Mouse (Mus musculus) heart, postnatal 25 days (tissue): ENCODE data around the gene Pnkp. TPM values are rescaled to one million over a fixed set of nuclear protein-coding genes. Genes with fewer than 3 reads are reported as not detected.

ENCODE experiments used
- DNase-seq: peaks from one replicate; pipeline ENCODE4 v3.0.0; 2022; ENCODE audit warnings: low spot score
- intact Hi-C: fragments of 180-260 bp; cut with DNase I; formaldehyde crosslinking; loops from one replicate; pipeline ENCODE4 v1.15.1; 2025
- total RNA-seq, 2 experiments: library from RNA; stranded (reverse); gene quantifications; 2 replicates each; pipeline ENCODE4 v1.2.3; 2021

The Pnkp gene
- total RNA-seq, 2 experiments from 2014 or later, result 16.0 to 16.6 TPM

DNA sequence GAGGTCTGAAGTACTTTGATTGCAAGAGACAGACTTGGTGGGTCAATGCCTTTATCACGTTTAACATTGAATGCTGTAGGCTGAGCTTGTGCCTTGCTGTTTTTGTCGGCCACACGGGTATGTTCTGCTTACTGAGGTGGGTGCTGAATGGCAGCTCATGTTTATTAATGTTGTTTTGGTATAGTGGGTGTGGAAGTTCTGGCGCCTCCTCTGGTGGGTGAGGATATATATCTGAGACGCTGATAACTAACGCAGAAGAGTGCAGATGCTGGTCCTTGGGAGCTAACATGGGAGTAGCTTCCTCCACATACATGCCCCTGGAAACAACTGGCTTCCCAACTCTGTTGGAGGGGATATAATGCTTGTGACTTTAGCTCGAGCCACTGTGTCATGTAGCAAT is 33.5 kb upstream of the Pnkp start:
- intact Hi-C loops, result loop anchor here (10.0 kb wide), 1 partner anchor 169 kb away; no protein-coding TSS in a partner anchor
- DNase-seq, result no peak

DNA sequence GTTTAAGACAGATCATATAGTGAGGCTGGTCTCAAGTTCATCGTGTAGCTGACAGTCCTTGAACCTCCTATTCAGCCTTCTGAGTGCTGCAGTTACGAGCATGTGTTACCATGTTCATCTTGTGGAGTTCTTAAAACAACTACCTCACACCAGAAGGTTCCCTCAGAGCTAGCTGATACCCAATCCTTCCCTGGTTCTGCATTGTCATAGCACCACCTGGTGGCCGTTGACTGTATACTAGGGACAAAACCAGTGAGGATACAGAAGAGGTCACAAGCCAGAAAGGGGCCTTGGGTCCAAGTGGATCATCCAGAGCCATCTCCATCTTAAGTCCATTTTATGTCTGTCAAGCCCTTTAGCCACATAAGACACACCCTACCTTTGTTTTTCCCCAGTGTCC is 32.1 kb upstream of the Pnkp start:
- DNase-seq, result no peak
- intact Hi-C loops, result loop anchor here (2.0 to 10.0 kb wide), 2 partner anchors 100 to 170 kb away; no protein-coding TSS in a partner anchor

DNA sequence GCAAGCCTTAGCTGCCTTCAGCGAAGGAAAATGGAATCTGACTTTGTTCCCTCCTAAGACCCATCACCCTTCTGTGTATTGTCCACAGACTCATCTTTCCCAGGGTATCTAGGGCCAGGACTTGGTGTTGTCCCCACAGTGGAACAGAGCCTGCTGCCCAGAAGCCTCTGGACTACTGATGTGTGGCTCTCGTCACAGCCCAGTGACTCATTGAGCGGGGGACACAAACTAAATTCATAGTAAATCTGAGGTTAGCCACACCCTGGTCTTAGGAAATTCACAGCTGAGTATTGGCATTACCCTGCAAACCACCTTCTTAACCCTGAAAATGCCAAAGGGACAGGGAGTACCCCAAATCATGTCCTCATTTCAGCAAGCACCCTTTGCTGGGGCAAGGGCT is 30.2 kb upstream of the Pnkp start:
- intact Hi-C loops, result loop anchor here (10.0 kb wide), 1 partner anchor 172 kb away; no protein-coding TSS in a partner anchor
- no peak for DNase-seq

DNA sequence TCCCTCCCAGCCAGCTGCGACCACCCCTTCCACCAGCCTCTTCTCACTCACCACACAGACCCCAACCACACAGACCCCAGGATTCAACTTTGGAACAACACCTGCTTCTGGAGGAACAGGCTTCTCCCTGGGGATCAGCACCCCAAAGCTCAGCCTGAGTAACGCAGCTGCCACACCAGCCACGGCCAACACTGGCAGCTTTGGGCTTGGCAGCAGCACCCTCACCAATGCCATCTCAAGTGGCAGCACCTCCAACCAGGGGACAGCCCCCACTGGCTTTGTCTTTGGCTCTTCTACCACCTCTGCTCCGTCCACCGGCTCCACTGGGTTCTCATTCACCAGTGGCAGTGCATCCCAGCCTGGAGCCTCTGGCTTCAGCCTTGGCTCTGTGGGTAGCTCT is 28.2 kb upstream of the Pnkp start:
- intact Hi-C loops, result loop anchor here (10.0 kb wide), 1 partner anchor 174 kb away; no protein-coding TSS in a partner anchor

DNA sequence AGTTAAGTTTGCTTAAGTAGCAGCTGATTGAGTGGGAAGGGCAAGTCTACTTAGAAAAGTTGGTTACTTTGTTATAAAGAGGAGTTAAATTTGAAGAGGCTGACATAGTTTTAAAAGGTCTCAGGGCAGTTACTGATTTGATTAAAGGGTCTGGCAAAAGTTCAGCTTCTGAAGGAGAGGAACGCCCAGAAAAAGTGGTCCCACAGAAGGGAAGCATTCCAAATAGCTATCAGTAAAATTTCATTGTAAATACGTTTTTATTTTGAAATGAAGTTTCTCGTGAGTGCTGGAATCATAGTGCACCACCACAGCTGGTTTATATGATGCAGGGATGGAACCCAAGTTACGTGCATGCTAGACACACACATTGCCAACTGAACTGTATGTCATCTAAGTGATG is 24.2 kb upstream of the Pnkp start:
- no peak for DNase-seq
- intact Hi-C loops, result no loop called here

More for the DNA sequence above, 28.2 kb upstream of the Pnkp start:
- DNase-seq, result no peak

DNA sequence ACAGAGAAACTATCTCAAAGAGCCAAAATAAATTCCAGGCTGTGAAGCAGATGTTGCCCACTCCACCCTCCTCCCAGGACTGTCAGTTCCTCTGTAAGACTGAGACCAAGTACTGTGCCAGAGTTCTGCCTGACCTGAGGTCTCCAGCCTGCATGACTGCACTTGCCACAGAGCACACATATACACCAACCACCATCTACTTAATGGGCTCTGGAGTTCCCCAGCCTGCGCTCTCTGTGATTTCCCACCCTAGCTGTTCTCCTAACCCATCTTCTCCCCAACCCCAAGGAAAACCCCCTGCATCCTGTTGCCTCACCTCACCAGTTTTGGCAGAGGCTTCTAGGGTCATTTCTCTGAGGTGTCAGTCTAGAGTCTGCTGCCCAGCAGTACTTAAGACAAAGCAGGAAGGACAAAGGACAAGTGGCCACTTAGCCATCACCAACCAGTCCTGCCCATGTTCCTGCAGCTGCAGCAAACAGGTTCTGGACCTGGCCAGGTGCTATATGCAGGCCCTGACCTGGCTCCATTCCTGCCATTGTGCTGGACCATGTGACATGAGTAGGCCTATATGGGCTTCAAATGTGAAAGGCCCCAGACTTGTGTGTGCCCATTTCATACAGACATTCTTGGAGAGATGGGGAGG is 21.4 kb upstream of the Pnkp start:
- DNase-seq, result no peak

DNA sequence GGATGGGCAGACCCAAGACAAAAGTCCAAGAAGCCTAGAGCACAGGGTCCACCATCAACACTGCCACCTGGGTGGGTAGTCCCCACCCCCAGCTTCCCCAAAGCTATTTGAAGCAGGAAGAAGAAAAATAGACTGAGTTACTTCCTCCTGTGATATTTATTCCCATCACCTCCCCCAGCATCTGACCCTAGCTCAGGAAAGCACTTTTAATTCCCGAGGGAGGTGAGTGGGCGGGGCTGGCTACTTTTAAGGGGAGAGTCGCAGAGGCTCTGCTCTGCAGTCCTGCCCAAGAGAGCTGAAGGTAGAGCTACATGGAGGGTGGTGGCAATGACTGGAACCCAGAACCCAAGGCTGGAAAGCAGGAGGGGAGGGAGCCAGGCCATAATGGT is 20.9 kb upstream of the Pnkp start:
- no peak for DNase-seq

More for the DNA sequence above, 21.4 kb upstream of the Pnkp start:
- intact Hi-C loops, result no loop called here

DNA sequence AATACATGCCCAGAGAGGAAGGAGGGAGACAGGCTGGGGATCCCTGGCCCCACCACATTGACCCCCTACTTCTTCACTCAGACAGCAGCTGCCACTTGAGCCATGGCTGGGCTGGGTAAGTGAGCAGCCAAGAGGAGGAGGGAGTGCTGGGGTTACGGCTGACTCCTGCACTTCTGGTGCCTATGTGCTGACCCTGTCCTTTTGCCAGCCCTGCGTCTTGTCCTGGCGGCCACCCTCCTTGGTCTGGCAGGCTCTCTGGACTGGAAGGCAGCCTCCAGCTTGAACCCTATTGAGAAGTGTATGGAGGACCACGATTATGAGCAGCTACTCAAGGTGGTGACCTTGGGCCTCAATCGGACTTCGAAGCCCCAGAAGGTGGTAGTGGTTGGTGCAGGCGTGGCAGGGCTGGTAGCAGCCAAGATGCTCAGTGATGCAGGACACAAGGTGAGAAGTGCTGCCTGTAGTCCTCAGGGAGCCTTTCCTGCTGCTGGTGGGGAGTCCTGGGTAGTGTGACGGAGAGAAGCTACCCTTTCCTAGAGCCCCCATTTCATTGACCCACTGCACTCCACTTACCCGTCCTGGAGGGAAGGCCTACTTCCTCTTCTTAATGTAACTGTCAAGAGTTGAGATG is 20.4 kb upstream of the Pnkp start:
- no peak for DNase-seq

More for the DNA sequence above, 20.9 kb upstream of the Pnkp start:
- intact Hi-C loops, result no loop called here

DNA sequence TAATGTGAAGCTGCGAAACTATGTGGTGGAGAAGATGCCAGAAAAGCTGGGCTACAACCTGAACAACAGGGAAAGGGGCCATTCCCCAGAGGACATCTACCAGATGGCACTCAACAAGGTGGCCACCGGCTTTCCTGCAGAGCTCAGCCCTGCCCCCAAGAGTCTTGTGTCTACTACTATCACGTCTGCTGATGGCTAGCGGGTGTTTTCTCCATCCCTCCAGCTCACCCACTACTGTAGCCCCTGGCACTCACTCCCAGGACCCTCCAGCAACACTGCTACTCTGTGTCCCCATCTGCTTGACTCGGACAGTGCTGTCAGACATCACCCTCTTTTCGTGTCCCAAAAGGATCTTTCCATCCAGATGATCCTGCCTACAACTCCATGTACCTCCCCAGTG is 18.9 kb upstream of the Pnkp start:
- intact Hi-C loops, result no loop called here
- DNase-seq, result no peak

More for the DNA sequence above, 20.4 kb upstream of the Pnkp start:
- intact Hi-C loops, result no loop called here

DNA sequence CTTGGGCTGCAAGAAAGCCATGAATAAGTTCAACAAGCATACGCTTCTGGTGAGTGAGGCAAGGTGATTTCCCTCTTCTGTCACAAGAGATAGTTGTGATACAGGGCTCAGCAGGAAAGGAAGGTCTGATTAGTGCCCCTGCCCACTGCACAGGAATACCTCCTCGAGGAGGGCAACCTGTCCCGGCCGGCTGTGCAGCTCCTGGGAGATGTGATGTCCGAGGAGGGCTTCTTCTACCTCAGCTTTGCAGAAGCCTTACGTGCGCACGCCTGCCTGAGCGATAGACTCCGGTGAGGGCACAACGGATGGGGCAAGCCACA is 17.8 kb upstream of the Pnkp start:
- DNase-seq, result no peak
- intact Hi-C loops, result no loop called here

DNA sequence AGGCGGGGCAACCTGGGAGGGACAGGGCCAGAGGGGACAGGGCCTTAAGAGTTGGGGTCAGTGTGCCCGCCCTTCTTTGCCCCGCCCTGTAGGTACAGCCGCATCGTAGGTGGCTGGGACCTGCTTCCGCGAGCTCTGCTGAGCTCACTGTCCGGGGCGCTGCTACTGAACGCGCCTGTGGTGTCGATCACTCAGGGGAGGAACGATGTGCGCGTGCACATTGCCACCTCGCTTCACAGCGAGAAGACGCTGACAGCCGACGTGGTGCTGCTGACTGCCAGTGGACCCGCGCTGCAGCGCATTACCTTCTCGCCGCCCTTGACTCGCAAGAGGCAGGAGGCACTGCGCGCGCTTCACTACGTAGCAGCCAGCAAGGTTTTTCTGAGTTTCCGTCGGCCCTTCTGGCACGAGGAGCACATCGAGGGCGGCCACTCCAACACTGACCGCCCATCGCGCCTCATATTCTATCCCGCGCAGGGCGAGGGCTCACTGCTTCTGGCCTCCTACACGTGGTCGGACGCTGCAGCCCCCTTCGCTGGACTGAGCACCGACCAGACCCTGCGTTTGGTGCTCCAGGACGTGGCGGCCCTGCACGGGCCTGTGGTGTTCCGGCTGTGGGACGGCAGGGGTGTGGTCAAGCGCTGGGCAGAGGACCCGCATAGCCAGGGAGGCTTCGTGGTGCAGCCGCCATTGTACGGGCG is 17.3 kb upstream of the Pnkp start:
- intact Hi-C loops, result no loop called here
- DNase-seq, result no peak

DNA sequence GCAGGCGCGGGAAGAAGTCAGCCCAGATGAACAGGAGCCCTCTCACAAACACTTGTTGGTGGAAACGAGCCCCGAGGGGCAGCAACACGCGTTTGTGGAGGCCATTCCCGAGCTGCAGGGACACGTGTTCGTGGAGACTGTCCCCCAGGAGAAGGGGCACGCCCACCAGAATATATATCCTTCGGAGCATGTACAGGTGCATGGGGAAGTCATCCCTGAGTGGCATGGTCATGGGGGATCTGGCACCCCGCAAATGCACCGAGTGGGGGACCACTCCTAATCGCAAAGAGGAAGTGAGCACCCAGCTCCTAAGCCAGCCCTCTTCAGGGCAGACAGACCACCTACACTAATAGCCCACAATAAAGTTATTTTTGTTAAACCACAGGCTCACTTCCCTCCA is 16.5 kb upstream of the Pnkp start:
- DNase-seq, result no peak

DNA sequence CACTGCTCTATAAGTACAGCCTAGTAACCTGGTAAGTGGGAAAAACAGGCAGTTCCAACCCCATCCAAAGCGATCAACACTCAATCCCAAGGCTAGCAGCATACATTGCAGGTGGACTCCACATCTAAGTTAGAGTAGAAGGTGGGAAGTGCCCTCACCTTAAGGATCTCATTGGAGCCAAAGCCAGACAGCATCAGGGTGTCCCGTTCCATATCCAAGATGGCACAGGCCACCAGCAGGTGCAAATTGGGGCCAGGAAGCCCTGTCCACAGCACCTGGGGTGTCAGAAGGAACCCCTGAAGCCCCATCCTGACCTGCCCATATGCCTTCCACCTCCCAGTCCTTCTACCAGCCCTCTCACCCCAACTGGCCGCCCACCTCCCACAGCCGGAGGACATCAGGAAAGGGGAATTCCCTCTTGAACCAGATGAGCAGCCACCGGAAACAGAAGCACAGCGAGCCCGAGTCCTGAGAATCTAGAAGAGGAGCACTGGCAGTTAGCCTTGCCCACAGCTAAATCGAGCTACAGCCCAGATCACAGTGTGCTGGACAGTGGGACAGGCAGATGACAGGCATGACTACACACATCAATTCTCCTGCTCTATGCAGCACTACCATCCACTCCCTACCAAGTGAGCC is 15.0 kb upstream of the Pnkp start:
- no peak for DNase-seq

More for the DNA sequence above, 16.5 kb upstream of the Pnkp start:
- intact Hi-C loops, result no loop called here

DNA sequence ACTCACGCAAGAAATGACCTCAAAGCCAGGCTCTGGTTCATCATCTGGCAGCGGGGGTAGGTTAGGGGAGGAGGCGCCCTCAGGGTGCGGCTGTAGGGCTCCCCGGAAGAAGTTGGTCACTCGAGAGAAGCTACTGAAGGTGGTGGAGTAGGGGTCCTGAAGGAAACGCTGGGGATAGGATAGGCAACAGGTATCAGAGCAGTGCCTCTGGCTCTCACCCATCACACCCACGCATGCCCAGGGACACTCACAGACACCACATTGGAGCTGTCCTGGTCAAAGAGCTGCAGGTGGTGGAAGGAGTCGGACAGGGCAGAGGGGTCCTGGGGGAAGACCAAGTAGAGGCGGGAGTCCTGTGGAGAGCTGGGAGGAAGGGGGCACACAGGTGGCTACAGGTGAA is 11.9 kb upstream of the Pnkp start:
- intact Hi-C loops, result no loop called here
- DNase-seq, result no peak

More for the DNA sequence above, 15.0 kb upstream of the Pnkp start:
- intact Hi-C loops, result no loop called here

DNA sequence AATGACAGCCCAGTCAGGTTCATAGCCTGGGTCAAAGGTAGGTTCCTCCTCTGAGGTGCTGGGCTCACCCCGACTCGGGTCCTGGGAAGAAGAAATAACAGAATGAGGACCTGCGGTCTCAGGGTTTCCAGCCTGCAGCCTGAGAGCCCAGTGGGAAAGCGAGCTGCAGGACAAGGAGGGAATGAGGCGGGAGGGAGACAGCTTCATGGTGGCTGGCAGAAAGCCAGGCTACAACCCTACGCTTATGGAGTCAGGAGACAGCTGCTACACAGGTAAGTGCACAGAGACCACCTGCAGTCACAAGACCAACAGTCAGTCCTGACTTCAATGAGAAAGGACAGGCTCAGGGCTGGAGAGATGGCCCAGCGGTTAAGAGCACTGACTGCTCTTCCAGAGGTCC is 10.1 kb upstream of the Pnkp start:
- no peak for DNase-seq
- intact Hi-C loops, result no loop called here

DNA sequence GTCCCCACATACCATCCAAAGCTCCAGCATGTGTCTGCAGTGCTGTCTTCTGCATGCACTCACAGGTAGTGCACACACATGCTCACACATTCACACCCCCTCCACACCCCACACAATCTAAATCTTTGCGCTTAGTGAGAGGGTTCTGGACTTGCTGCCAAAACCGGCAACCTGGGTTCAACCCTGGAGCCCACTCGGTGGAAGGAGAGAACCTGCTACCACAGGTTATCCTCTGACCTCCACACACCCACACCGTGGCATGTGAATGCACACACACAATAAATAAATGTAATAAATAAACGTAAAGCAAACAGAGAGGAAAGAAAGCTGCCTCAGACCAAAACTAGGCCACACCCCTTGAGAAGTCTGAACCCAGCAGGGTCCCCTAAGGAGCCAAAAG is 9.2 kb upstream of the Pnkp start:
- intact Hi-C loops, result no loop called here
- no peak for DNase-seq

DNA sequence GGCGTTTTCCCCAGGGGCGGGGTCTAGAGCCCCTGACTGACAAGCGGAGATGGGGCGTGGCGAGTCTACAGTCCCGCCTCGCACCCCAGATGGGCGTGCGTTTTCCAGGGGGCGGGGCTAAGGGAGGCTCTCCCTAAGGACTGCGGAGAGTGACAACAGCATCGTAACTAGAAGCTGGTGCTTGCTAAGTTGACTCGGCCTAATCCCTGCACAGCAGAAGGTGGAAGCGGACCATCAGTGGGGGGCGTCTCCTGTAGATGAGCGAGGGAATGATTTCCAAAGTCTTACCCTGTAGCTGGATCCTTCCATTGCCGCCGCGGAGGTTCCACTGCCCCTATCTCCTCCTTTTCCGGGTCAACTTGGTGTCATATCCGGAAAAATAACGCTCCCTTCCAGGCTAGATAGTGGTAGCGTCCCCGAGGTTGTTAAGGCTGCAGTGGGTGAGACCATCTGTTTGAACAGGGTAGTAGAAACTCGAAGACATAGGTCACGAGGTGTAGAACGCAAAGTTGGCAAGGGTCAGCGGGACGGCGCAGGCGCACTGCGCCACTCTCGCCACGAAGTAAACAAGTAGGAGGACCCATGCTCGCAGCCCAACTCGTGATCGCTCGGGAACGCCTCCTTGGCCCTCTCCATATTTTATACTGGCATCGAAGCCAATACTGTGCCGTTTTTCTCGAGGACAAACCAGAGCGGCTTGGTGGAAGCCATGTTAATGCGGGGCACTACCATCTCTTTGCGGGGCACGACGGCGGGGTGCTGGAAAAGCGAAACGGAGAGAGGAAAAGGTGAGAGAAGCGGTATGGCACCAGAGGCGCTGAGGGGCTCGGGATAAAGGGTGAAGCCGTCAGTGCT is 8.2 kb upstream of the Pnkp start, which contains the start of the genes Akt1s1 and Tbc1d17:
TSS of gene Akt1s1 (plus strand) at position 431 of the 855 bp plus-strand sequence.
TSS of gene Tbc1d17 (minus strand) at position 519 of the 855 bp plus-strand sequence.
- DNase-seq, result peak; percentile 99
- intact Hi-C loops, result no loop called here

DNA sequence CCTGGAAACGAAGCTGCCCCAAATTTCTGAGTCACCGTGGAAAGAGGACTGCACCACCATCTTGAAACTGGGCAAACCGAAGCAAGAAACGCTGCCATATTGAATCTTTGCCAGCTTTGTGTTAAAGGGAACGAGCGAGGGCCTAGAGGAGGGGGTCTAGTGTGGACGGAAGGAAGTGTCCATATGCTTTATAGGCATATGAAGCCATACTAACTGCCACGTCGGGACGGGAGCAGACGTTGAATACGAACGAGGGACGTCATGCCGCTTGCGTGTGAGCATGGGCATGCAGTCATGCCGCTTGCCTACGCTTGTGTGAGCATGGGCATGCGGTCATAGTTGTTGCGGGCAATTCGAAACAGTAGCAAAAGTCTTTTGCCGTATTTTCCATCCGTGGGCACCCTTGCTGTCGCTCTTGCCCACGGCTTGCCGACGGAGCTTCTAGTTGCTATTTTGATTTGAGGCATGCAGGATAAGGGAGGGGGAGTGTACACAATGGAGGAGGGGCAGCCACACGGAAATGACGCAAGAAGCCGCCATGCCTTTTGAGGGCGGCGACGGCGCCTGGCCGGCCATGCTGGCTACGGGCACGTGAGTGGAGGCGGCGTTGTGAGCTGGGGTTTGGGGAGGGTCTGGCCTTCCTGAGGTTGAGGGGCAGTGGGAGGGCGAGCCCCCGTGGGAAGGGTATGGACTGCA is 7.4 kb upstream of the Pnkp start:
- DNase-seq, result peak; percentile 87
- intact Hi-C loops, result no loop called here

DNA sequence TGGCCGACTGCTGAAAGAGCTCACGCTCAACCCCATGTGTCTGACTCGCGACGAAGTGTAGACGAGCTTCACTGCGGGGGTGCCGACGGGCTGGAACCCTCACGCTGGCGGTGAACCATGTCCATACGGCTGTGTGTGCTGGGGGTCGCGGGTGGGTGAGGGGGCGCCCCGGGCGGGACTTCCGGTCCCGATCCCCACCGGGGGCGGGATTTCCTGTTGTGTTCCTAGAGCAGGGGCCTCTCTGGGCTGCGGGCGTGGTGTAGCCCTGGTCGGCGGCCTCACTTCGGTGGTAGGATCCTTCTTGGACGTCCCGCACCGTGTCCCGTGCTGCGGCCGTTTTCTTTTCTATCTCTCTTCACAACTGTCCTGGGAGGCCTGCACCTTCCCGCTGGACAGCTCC is 6.8 kb upstream of the Pnkp start:
- DNase-seq, result peak; percentile 63
- intact Hi-C loops, result no loop called here
